8 mouse cellular contexts compared by ENCODE assay signal in genomic region chr11:97995564-97996288, GRCm38 (mm10). TPM values are rescaled to one million over a fixed set of nuclear protein-coding genes. Genes with fewer than 3 reads are reported as not detected.
DNase-seq lines count a peak whose midpoint lies in the region; ATAC-seq and TF ChIP-seq lines count a peak whose summit lies in the region.

Gene Arl5c, minus strand, starts transcription at chr11:97996181.

- H3K36me3 ChIP-seq in kidney, adult 2 months (ENCODE audit: control insufficient read depth, insufficient read depth, low read length), result no peaks in the 10 kb centered on the region
- H3K36me3 ChIP-seq in heart, embryonic 13.5 days, result no peaks in the 10 kb centered on the region
- no peaks in the 10 kb centered on the region for H3K36me3 ChIP-seq in limb, embryonic 10.5 days
- no peaks in the 10 kb centered on the region for H3K36me3 ChIP-seq in midbrain, embryonic 11.5 days (ENCODE audit: control insufficient read depth, insufficient read depth, low read length)
- no peaks in the 10 kb centered on the region for H3K36me3 ChIP-seq in stomach, embryonic 16.5 days (ENCODE audit: control insufficient read depth, insufficient read depth, low read length)

- H3K9me3 ChIP-seq in heart, embryonic 13.5 days, result no peaks in the 10 kb centered on the region
- H3K9me3 ChIP-seq in limb, embryonic 10.5 days (replicated peaks), result no peaks in the 10 kb centered on the region
- no peaks in the 10 kb centered on the region for H3K9me3 ChIP-seq in midbrain, embryonic 11.5 days (ENCODE audit: control insufficient read depth, low read length)
- H3K9me3 ChIP-seq in stomach, embryonic 16.5 days (replicated peaks; ENCODE audit: control insufficient read depth, low read length), result no peaks in the 10 kb centered on the region

- no peak for TF ChIP-seq CTCF in kidney, adult 2 months (conservative IDR thresholded peaks at IDR 0.05; ENCODE audit: insufficient read depth, insufficient read length, low read depth, low read length)

- WGBS in kidney, adult 2 months, result 8% methylated on average over 26 of the region's 26 CpGs
- 1% methylated on average over 26 of the region's 26 CpGs for WGBS in heart, embryonic 13.5 days
- 1% methylated on average over 26 of the region's 26 CpGs for WGBS in limb, embryonic 10.5 days
- under 1% methylated on average over 26 of the region's 26 CpGs for WGBS in midbrain, embryonic 11.5 days
- WGBS in stomach, embryonic 16.5 days, result 2% methylated on average over 26 of the region's 26 CpGs

- no peaks in the 10 kb centered on the region for H3K27me3 ChIP-seq in kidney, adult 2 months (replicated peaks; ENCODE audit: control insufficient read depth, insufficient read depth, low read length)
- H3K27me3 ChIP-seq in heart, embryonic 13.5 days (replicated peaks), result peaks cover 71% of the 10 kb centered on the region
- H3K27me3 ChIP-seq in limb, embryonic 10.5 days (ENCODE audit: low read depth, poor library complexity, severe bottlenecking), result peaks cover 54% of the 10 kb centered on the region
- H3K27me3 ChIP-seq in midbrain, embryonic 11.5 days (ENCODE audit: control insufficient read depth, insufficient read depth, low read length), result no peaks in the 10 kb centered on the region
- H3K27me3 ChIP-seq in stomach, embryonic 16.5 days (ENCODE audit: control insufficient read depth, insufficient read depth, low read length), result peaks cover 6% of the 10 kb centered on the region; the same call in 1 of the 2 replicates

- H3K9ac ChIP-seq in heart, embryonic 13.5 days, result peak within 1 kb of the TSS; percentile 77
- peak within 1 kb of the TSS; percentile 59 for H3K9ac ChIP-seq in midbrain, embryonic 11.5 days (ENCODE audit: low read length)
- H3K9ac ChIP-seq in stomach, embryonic 16.5 days (ENCODE audit: low read length), result peak within 1 kb of the TSS; percentile 69

- DNase-seq in kidney, adult 2 months, result peak; percentile 32
- DNase-seq in kidney, adult 9 months, result no peak
- peak; percentile 60 for DNase-seq in embryo, embryonic 10 days (ENCODE audit: low spot score)
- DNase-seq in limb, embryonic 10.5 days (ENCODE audit: low spot score), result peak; percentile 62
- peak; percentile 96 for DNase-seq in midbrain, embryonic 11.5 days (ENCODE audit: low spot score, missing footprints)
- no peak for DNase-seq in frontal cortex, postnatal 25 days (ENCODE audit: low spot score in 2 of 2)

- H3K4me3 ChIP-seq in kidney, adult 2 months (ENCODE audit: insufficient read depth, low read depth, low read length), result peak within 1 kb of the TSS; percentile 45
- peak within 1 kb of the TSS; percentile 62 for H3K4me3 ChIP-seq in heart, embryonic 13.5 days
- peak within 1 kb of the TSS; percentile 52 for H3K4me3 ChIP-seq in limb, embryonic 10.5 days
- H3K4me3 ChIP-seq in midbrain, embryonic 11.5 days (ENCODE audit: low read depth, low read length), result peak within 1 kb of the TSS; percentile 41
- H3K4me3 ChIP-seq in stomach, embryonic 16.5 days (replicated peaks; ENCODE audit: low read length), result peak within 1 kb of the TSS; percentile 55

- H3K27ac ChIP-seq in kidney, adult 2 months (ENCODE audit: insufficient read depth, low read depth, low read length), result no peak within 1 kb of the TSS
- H3K27ac ChIP-seq in heart, embryonic 13.5 days (replicated peaks), result no peak within 1 kb of the TSS
- H3K27ac ChIP-seq in limb, embryonic 10.5 days, result peak within 1 kb of the TSS; percentile 5; the same call in 1 of the 2 replicates
- H3K27ac ChIP-seq in midbrain, embryonic 11.5 days (ENCODE audit: low read depth, low read length), result no peak within 1 kb of the TSS
- H3K27ac ChIP-seq in stomach, embryonic 16.5 days (ENCODE audit: low read length), result no peak within 1 kb of the TSS

- TF ChIP-seq POLR2A in kidney, adult 2 months (IDR thresholded peaks at IDR 0.05; ENCODE audit: low read depth, low read length), result no peak

- no peak for ATAC-seq in heart, embryonic 13.5 days (ENCODE audit: extremely low read depth, insufficient number of reproducible peaks, low FRiP score, low TSS enrichment)
- peak; percentile 61 for ATAC-seq in midbrain, embryonic 11.5 days (ENCODE audit: low FRiP score)
- peak; percentile 38 for ATAC-seq in stomach, embryonic 16.5 days (ENCODE audit: insufficient read depth, low FRiP score)

- H3K4me2 ChIP-seq in heart, embryonic 13.5 days, result peak within 1 kb of the TSS; percentile 97
- H3K4me2 ChIP-seq in midbrain, embryonic 11.5 days, result peak within 1 kb of the TSS; percentile 89
- H3K4me2 ChIP-seq in stomach, embryonic 16.5 days (ENCODE audit: low read depth, low read length), result peak within 1 kb of the TSS; percentile 92

- no peaks in the 10 kb centered on the region for H3K4me1 ChIP-seq in kidney, adult 2 months (ENCODE audit: control insufficient read depth, insufficient read depth, low read length)
- peaks cover 18% of the 10 kb centered on the region for H3K4me1 ChIP-seq in heart, embryonic 13.5 days
- H3K4me1 ChIP-seq in limb, embryonic 10.5 days, result peaks cover 26% of the 10 kb centered on the region
- H3K4me1 ChIP-seq in midbrain, embryonic 11.5 days (ENCODE audit: control insufficient read depth, insufficient read depth, low read length), result peaks cover 14% of the 10 kb centered on the region
- H3K4me1 ChIP-seq in stomach, embryonic 16.5 days (ENCODE audit: control insufficient read depth, insufficient read depth, low read length), result peaks cover 12% of the 10 kb centered on the region

RNA-seq across cellular contexts. Expression of gene Arl5c, which starts in this region (rescaled TPM):
- 0.75 and 2.8 TPM in 2 replicates for polyA plus RNA-seq in kidney, adult 2 months (2012; rRNA removed)
- polyA plus RNA-seq in heart, embryonic 13.5 days (2015; fragmentation: Nextera tagmentation; extraction: Ambion mirVana), result 4.6 and 5.1 TPM in 2 replicates
- 12.4 and 17.8 TPM in 2 replicates for polyA plus RNA-seq in limb, embryonic 10.5 days (2016; fragmentation: Nextera tagmentation; extraction: Ambion mirVana)
- polyA plus RNA-seq in midbrain, embryonic 11.5 days (2014; fragmentation: Nextera tagmentation; extraction: Ambion mirVana), result 6.7 and 8.9 TPM in 2 replicates
- polyA plus RNA-seq in stomach, embryonic 16.5 days (2015; fragmentation: Nextera tagmentation; extraction: Ambion mirVana), result 10.5 and 11.8 TPM in 2 replicates

Comparison
In these comparisons a context has a peak if more than half of its experiments do, and no peak if none do; other contexts are left out.
1. DNase-seq: peak in kidney, adult 2 months (single experiment), embryo, embryonic 10 days (single experiment), limb, embryonic 10.5 days (single experiment) and midbrain, embryonic 11.5 days (single experiment); none in kidney, adult 9 months (single experiment) and frontal cortex, postnatal 25 days (0 of 2).
2. Peak in every context shown above with its lines, with median percentiles within 50 percentile points of each other: H3K4me3 ChIP-seq, H3K4me2 ChIP-seq and H3K9ac ChIP-seq.